Mouse (Mus musculus): Measurements from ENCODE around the gene Gm11214.

GRCm38 (mm10) chr4:63692351-63692750 is 29.2 kb upstream of the Gm11214 start:
- no peak for TF ChIP-seq CTCF (IDR thresholded peaks at IDR 0.05; ENCODE audit: borderline replicate concordance, insufficient read depth, low read length)
- TF ChIP-seq POLR2A (IDR thresholded peaks at IDR 0.05; ENCODE audit: low read depth, low read length) = no peak

Measured in embryonic fibroblast, embryonic 13.5 days (primary cell).